Mouse (Mus musculus) ES-Bruce4 (cell line): ENCODE results near the gene Anks3. TPM values are rescaled to one million over a fixed set of nuclear protein-coding genes. Genes with fewer than 3 reads are reported as not detected.

Experiments used
- H3K27ac ChIP-seq: 2 replicates; pipeline ENCODE4 v1.5.1; 2012; ENCODE audit warnings: low read length, inconsistent platforms; ENCODE audit not compliant: insufficient read depth
- H3K27me3 ChIP-seq: 2 replicates; pipeline ENCODE4 v1.6.1; 2012; ENCODE audit warnings: mild to moderate bottlenecking, low read length, inconsistent platforms; ENCODE audit not compliant: control insufficient read depth, poor library complexity, insufficient read depth, severe bottlenecking
- H3K36me3 ChIP-seq: 2 replicates; pipeline ENCODE4 v1.6.1; 2012; ENCODE audit warnings: inconsistent platforms, mild to moderate bottlenecking, low read length, moderate library complexity; ENCODE audit not compliant: control insufficient read depth, poor library complexity, insufficient read depth, severe bottlenecking
- H3K4me1 ChIP-seq: one replicate; pipeline ENCODE4 v1.8.1; 2011; ENCODE audit warnings: low read length; ENCODE audit not compliant: control insufficient read depth, insufficient read depth
- H3K4me3 ChIP-seq: 2 replicates; pipeline ENCODE4 v1.5.1; 2011; ENCODE audit warnings: low read depth, mild to moderate bottlenecking, low read length
- H3K9ac ChIP-seq: 2 replicates; pipeline ENCODE4 v1.6.1; 2012; ENCODE audit warnings: low read depth, mild to moderate bottlenecking, inconsistent platforms; ENCODE audit not compliant: poor library complexity, severe bottlenecking
- H3K9me3 ChIP-seq: replicated peaks from 2 replicates; pipeline ENCODE4 v1.6.1; 2012; ENCODE audit warnings: mild to moderate bottlenecking, low read length, inconsistent platforms; ENCODE audit not compliant: control insufficient read depth, poor library complexity, insufficient read depth, severe bottlenecking
- CTCF ChIP-seq: IDR thresholded peaks from one replicate; pipeline ENCODE4 v1.8.1; 2011; ENCODE audit warnings: low read depth, low read length
- EP300 ChIP-seq: IDR thresholded peaks from 2 replicates; pipeline ENCODE4 v1.6.1; 2011; ENCODE audit warnings: low read depth, low read length; ENCODE audit not compliant: insufficient read depth
- POLR2A ChIP-seq: IDR thresholded peaks from one replicate; pipeline ENCODE4 v1.8.1; 2011; ENCODE audit warnings: low read length; ENCODE audit not compliant: insufficient read depth
- polyA plus RNA-seq: library from polyadenylated mRNA; stranded (reverse); fragments of >200 nt; gene quantifications from 2 replicates; pipeline ENCODE4 v1.2.4, GENCODE M21; 2011; ENCODE audit warnings: low read depth; ENCODE audit not compliant: missing spikeins, insufficient read depth, insufficient read length

Gene Anks3
- polyA plus RNA-seq, 1 experiment: 28.4 TPM

- Histone ChIP-seq H3K27me3 (no peaks in the 10 kb centered on the region), H3K36me3 (no peaks in the 10 kb centered on the region; the same call in none of the 2 replicates), H3K9me3 (no peaks in the 10 kb centered on the region), H3K27ac (no peak overlapping the region), H3K9ac (no peak overlapping the region), H3K4me3 (no peak overlapping the region), H3K4me1 (no peaks in the 10 kb centered on the region)
- TF ChIP-seq EP300 (no peak), POLR2A (no peak), CTCF (no peak)
Observed at GRCm38 (mm10) chr16:4960260-4960659, 3.7 kb downstream of the Anks3 start.

DNA sequence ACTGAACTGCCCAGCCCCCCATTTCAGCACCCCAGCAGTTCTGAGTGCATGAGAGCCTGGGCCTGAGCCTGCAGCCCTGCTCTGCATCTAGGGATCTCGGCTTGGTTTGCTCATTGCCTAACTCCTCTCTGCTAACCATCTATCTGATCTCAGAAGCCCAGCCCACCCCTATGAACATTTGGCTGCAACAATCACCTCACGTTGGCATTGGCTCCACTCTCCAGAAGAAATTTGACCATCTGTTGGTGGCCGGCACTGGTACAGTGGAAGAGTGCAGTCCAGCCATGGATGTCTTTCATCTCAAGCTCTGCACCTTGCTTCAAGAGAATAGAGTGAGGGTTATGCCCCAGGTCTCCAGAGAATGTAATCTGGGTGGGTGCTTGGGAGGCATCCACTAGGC, 6.6 kb downstream of the Anks3 start:
- TF ChIP-seq CTCF (no peak), EP300 (no peak), POLR2A (no peak)
- H3K4me3 ChIP-seq: no peak overlapping the region
- H3K27me3 ChIP-seq: no peaks in the 10 kb centered on the region
- no peaks in the 10 kb centered on the region for H3K4me1 ChIP-seq
- H3K36me3 ChIP-seq: peaks cover 10% of the 10 kb centered on the region
- no peak overlapping the region for H3K27ac ChIP-seq
- no peak overlapping the region for H3K9ac ChIP-seq
- H3K9me3 ChIP-seq: no peaks in the 10 kb centered on the region

GRCm38 (mm10) chr16:4956609-4957008, 7.4 kb downstream of the Anks3 start:
- no peaks in the 10 kb centered on the region for H3K9me3 ChIP-seq
- no peaks in the 10 kb centered on the region for H3K27me3 ChIP-seq
- peaks cover 12% of the 10 kb centered on the region for H3K36me3 ChIP-seq
- TF ChIP-seq EP300 (no peak), POLR2A (no peak), CTCF (no peak)
- H3K27ac ChIP-seq: no peak overlapping the region
- no peak overlapping the region for H3K9ac ChIP-seq
- no peaks in the 10 kb centered on the region for H3K4me1 ChIP-seq
- no peak overlapping the region for H3K4me3 ChIP-seq

DNA sequence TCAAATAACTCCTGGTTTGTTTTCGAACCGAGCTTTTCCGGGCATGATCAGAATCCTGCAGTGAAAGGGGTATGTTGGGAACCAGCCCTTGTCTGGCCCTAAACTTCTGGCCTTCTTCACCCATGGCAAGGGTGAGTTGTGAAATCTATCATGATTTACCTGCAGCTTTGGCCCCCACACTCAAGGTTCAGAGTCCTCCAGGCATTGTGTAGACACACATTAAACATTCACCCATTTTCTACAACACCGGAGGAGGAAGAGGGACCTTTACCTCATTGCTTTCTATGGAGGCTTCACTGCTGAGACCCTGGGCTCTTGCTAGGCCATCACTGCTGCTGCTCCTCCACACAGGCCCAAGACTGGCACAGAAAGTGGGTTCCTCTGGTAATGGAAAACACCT, 16.6 kb downstream of the Anks3 start:
- no peaks in the 10 kb centered on the region for H3K27me3 ChIP-seq
- no peak overlapping the region for H3K27ac ChIP-seq
- no peak overlapping the region for H3K4me3 ChIP-seq
- TF ChIP-seq EP300 (no peak), CTCF (no peak), POLR2A (no peak)
- H3K9me3 ChIP-seq: no peaks in the 10 kb centered on the region
- no peaks in the 10 kb centered on the region for H3K4me1 ChIP-seq
- peaks cover 9% of the 10 kb centered on the region for H3K36me3 ChIP-seq
- H3K9ac ChIP-seq: no peak overlapping the region

DNA sequence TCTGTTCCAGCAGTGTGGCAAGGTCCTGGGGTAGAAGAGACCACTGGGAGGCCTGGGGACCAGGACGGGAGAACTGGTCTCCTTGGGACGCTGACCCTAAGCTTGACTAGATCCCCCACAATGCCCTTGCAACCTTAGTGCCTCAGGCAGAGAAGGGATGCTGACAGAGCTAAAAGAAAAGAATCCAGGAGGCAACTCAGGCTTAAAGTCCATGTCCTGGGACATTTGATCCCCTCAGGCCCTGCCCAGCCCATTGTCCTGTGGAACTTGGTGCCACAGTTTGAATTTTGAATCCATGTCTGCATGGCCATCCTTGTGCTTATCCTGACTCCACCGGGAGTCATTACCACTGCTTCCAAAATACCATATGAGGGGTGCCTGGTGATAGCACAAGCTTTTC, 17.9 kb downstream of the Anks3 start:
- H3K9me3 ChIP-seq: no peaks in the 10 kb centered on the region
- no peak overlapping the region for H3K27ac ChIP-seq
- peaks cover 9% of the 10 kb centered on the region; the same call in 1 of the 2 replicates for H3K36me3 ChIP-seq
- H3K4me1 ChIP-seq: no peaks in the 10 kb centered on the region
- H3K4me3 ChIP-seq: no peak overlapping the region
- H3K27me3 ChIP-seq: no peaks in the 10 kb centered on the region
- TF ChIP-seq EP300 (no peak), CTCF (no peak), POLR2A (no peak)
- H3K9ac ChIP-seq: no peak overlapping the region

DNA sequence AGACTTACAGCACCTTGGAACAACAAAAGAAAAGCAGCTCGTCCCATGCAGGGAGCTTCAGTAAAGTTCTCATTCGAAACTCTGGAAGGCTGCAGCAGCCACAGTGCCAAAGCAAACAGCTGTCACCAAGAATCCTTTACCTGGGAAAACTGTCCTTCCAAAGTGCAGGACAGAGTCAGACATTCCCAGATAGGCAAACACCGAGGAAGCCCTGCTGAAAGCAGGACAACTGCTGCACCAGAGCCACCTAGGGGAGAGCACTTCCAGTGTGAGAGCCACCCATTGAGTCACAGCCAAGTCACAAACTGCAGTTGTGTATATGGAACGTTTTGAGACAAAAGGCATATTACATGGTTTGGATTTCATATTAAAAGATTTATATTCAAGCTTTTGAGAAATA, 18.6 kb downstream of the Anks3 start:
- Histone ChIP-seq H3K4me3 (no peak overlapping the region), H3K36me3 (peaks cover 9% of the 10 kb centered on the region; the same call in 1 of the 2 replicates), H3K9me3 (no peaks in the 10 kb centered on the region), H3K27me3 (no peaks in the 10 kb centered on the region), H3K4me1 (no peaks in the 10 kb centered on the region), H3K9ac (no peak overlapping the region), H3K27ac (no peak overlapping the region)
- TF ChIP-seq CTCF: no peak
- TF ChIP-seq EP300: no peak

- Histone ChIP-seq H3K4me3 (no peak overlapping the region), H3K9ac (no peak overlapping the region), H3K27me3 (no peaks in the 10 kb centered on the region), H3K27ac (no peak overlapping the region), H3K36me3 (peaks cover 9% of the 10 kb centered on the region; the same call in 1 of the 2 replicates), H3K4me1 (no peaks in the 10 kb centered on the region), H3K9me3 (no peaks in the 10 kb centered on the region)
- TF ChIP-seq EP300: no peak
- TF ChIP-seq POLR2A: no peak
- no peak for TF ChIP-seq CTCF
Observed at GRCm38 (mm10) chr16:4943431-4943830, 20.6 kb downstream of the Anks3 start.
